Mouse (Mus musculus) v-Abl transformed pro-B cells (cell line): Measurements from ENCODE around the gene Med16.

Experiments used
- in situ Hi-C, 2 experiments: fragments of 400-800 bp; cut with MboI; formaldehyde crosslinking; loops; one replicate each; pipeline ENCODE4 v1.15.1; 2025; ENCODE audit not compliant: unreplicated experiment in 2 of 2

Med16 gene

GRCm38 (mm10) chr10:79908167-79909091 lies at the start of gene Med16:
Gene Med16, minus strand, starts transcription at chr10:79908923.
- in situ Hi-C loops: no loop called here

GRCm38 (mm10) chr10:79958140-79958816 lies 49.6 kb upstream of the Med16 start:
- in situ Hi-C loops: loop anchor here (5.0 to 25.0 kb wide), 4 partner anchors 36 to 304 kb away; partner anchors contain the start of genes R3hdm4 (in 2 of the 2), Cfd (in 1 of the 2), Dazap1 (in 1 of the 2) and Gamt (in 1 of the 2)

GRCm38 (mm10) chr10:79956643-79957154 lies 48.0 kb upstream of the Med16 start:
- in situ Hi-C loops: loop anchor here (5.0 to 25.0 kb wide), 4 partner anchors 34 to 306 kb away; partner anchors contain the start of genes R3hdm4 (in 2 of the 2), Cfd (in 1 of the 2), Dazap1 (in 1 of the 2) and Gamt (in 1 of the 2)

DNA sequence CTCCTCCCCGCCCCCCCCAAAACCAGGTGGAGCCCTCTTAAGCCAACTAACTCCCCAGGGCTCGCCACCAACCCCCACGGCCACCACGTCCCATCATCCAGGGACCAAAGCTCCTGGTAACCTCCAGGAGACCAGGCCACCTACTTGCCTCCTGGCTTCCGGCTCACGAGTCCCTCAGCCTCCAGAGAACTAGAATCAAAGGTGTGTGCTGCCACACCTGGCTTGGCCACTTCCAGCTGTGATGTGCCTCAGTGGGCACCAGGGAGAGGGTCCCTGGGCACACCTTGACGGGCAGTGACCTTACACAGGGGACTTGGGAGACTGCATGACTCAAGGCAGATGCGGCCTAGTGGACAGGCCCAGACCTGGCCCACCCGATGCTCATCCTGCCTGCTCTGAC lies 47.0 kb upstream of the Med16 start:
- in situ Hi-C loops: loop anchor here (5.0 to 25.0 kb wide), 4 partner anchors 33 to 307 kb away; partner anchors contain the start of genes R3hdm4 (in 2 of the 2), Cfd (in 1 of the 2), Dazap1 (in 1 of the 2) and Gamt (in 1 of the 2)

DNA sequence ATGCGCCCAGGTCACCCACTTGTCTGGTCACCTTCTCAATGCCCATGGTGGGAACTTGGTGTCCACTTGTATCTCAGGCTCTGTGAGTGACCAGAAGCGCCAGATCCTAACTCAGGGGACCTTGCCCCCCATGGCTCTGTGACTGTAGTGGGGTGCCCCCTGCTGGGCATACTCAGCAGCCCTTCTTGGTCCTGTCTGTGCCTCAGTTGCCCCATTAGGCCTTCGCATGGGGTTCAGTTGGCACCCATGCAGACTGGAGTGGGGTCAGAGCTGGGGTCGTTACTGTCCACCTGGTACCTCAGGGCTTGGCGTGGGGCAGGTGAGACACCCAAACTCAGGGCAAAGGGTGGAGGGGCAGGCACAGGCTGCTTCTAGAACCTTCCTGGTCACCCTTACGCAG lies 45.2 kb upstream of the Med16 start:
- in situ Hi-C loops: loop anchor here (5.0 to 25.0 kb wide), 2 partner anchors 122 to 308 kb away; partner anchors contain the start of genes Dazap1 (in 1 of the 2) and Gamt (in 1 of the 2)

DNA sequence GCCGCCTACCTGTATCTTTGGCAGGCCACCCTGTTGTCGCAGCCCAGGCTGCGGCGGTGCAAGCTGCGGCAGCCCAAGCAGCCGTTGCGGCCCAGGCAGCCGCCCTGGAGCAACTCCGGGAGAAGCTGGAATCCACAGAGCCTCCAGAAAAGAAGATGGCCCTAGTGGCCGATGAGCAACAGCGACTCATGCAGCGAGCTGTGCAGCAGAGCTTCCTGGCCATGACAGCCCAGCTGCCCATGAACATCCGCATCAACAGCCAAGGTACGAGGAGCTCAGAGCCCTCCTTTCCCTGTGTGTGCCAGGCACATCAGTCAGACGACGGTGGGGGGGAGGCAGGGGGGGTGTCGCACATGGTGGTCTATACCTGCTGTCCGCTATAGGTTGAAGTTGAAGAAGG lies 41.9 kb upstream of the Med16 start:
- in situ Hi-C loops: loop anchor here (5.0 to 25.0 kb wide), 2 partner anchors 118 to 312 kb away; partner anchors contain the start of genes Dazap1 (in 1 of the 2) and Gamt (in 1 of the 2)

DNA sequence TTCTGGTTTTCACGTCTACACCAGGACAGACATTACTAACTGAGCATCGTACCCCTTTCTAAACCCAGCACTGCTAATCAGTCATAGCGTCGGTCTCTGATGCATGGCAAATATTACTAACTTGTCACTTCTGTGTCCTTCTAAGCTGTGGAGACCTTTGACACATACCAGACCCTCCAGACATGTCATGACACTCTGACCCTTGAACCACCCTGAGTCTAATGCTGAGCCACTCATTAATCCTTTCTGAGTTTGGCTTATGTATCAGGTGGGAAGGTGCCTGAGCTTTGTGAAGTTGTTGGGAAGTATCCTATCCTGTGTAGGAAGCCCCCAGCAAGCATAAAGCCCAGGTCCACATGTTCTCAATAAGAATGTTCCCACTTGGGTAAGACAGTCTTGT lies 41.1 kb upstream of the Med16 start:
- in situ Hi-C loops: loop anchor here (5.0 to 25.0 kb wide), 2 partner anchors 118 to 312 kb away; partner anchors contain the start of genes Dazap1 (in 1 of the 2) and Gamt (in 1 of the 2)

GRCm38 (mm10) chr10:79947502-79947901 lies 38.8 kb upstream of the Med16 start:
- in situ Hi-C loops: no loop called here

- in situ Hi-C loops: no loop called here
Observed at GRCm38 (mm10) chr10:79946752-79947322, 38.1 kb upstream of the Med16 start.

GRCm38 (mm10) chr10:79945507-79946234 lies 36.9 kb upstream of the Med16 start:
- in situ Hi-C loops: no loop called here

DNA sequence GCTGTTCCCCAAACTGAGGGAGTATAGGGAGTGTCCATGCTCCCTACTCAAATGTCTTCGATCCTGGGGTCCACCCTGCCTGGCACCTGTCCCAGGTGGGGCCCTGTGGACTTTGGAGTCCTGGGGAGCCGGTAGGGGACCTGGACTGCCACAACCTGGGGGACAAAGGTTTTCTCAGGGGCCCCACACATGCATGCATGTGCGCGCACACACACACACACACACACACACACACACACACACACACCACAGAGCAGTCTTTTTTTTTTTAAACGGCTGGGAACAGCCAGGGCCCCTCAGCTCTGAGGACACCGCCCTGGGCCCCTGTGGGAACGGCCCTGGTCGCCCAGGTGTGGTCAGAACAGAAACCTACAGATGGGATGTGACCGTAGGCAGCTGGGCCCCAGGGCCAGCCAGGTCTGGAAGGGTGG lies 34.8 kb upstream of the Med16 start:
- in situ Hi-C loops: no loop called here

DNA sequence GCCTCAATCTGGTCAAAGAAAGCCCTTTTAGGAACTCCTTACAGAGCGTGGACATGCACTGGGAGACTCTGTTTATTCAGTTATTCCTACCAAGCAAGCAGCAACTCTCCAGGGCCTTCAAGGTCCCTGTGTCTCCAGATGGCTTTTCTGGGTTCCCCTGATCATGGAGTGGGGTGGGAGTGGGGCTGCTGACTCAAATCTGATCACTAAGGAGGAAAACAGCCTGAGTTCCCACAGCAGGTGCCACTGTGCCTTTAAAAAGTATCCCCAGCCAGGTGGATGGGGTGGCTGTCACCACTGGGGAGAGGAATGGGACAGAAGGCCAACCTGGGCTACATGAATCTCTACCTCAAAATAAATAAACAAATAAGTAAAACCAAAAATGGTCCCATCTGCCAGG lies 34.3 kb upstream of the Med16 start:
- in situ Hi-C loops: no loop called here

GRCm38 (mm10) chr10:79940749-79941148 lies 32.0 kb upstream of the Med16 start:
- in situ Hi-C loops: no loop called here

DNA sequence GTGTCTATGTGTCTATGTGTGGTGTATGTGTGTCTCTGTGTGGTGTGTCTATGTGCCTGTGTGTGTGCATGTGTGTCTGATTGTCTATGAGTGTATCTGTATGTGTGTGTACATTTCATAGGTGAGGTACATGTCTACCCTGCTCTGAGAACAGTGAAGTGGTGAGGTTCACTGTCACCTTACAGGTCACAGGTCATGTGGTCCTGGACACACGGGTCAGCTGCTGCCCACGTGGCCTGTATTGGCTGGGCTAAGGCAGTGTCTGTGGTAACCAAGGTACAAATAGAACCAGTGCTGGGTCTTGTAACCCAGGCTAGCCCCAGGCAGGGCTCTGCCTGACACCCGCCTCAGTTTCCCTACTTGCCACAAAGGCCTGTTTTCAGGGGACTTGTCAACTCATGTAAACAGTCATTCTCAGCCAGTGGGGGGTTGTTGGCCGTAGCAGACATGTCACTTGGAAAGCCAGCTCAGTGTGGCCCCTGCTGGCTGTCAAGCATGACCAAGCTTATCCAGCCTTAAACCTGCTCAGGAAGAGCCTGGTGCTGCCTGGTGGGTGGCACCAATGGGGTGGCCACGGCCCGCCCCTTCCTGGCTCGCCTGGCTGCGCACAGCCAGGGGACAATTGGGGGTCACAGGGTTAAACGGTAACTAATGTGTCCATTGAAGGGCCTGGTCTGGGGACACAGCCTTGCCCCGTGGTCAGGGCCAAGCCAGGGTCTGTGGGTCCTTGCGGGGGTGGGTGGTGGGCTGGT lies 29.2 kb upstream of the Med16 start:
- in situ Hi-C loops: no loop called here

- in situ Hi-C loops: no loop called here
Observed at GRCm38 (mm10) chr10:79936911-79937441, 28.3 kb upstream of the Med16 start.

GRCm38 (mm10) chr10:79936284-79936910 lies 27.7 kb upstream of the Med16 start:
- in situ Hi-C loops: no loop called here

DNA sequence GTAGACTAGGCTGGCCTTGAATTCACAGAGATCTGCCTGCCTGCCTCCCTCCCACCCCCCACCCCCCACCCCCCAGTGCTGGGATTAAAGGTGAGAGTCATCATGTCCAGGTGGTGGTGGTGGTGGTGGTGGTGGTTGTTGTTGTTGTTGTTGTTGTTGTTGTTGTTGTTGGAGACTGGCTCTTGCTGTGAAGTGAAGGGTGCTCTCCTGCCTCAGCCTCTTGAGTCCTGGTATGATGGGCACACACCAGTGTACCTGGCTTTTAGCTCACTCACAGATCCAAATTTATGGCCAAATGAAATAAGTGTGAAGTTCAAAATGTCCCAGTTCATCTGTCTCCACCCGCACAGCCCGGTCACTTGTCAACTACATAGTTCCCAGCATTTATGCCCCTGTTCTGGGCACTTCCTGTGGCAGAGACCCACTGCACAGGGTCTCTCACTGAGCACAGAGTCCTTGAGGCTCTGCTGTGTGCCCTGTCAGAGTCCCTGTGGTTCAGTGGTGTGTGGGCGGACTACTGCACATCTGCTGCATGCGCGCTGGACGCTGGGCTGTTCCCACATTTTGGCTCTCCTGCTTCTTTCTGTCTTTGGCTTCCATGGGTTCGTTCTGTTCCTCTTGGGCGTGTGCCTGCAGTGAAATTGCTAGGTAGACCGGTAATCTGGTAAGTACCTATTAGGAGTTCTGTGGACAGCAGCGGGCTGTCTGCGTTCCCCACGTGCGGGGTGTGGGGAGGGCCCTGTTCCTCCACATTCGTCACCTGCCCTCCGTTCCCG lies 26.3 kb upstream of the Med16 start:
- in situ Hi-C loops: no loop called here
